ENCODE assay signal across 20 mouse cellular contexts in genomic region chr11:98293070-98293469, GRCm38 (mm10). TPM values are rescaled to one million over a fixed set of nuclear protein-coding genes. Genes with fewer than 3 reads are reported as not detected.
DNase-seq lines count a peak whose midpoint lies in the region; ATAC-seq and TF ChIP-seq lines count a peak whose summit lies in the region.
"Had no signal": no experiment of that assay in that cellular context is flagged by ENCODE, and none has a peak within 500 bp of the region (broad histone marks: within the 10 kb centered on the region; RNA-seq: fewer than 3 reads in every experiment).

No protein-coding gene starts in this region.

- no peaks in the 10 kb centered on the region for H3K9me3 ChIP-seq in hindbrain, embryonic 13.5 days
- no peaks in the 10 kb centered on the region for H3K9me3 ChIP-seq in hindbrain, embryonic 16.5 days (ENCODE audit: control insufficient read depth, low read length)
- H3K9me3 ChIP-seq in midbrain, embryonic 16.5 days (replicated peaks; ENCODE audit: control insufficient read depth, low read length, poor library complexity, severe bottlenecking), result no peaks in the 10 kb centered on the region
- H3K9me3 ChIP-seq: embryonic facial prominence, embryonic 10.5 days; forebrain, embryonic 13.5 days; heart, embryonic 15.5 days had no signal

- H3K9ac ChIP-seq in hindbrain, embryonic 13.5 days, result no peak overlapping the region
- no peak overlapping the region for H3K9ac ChIP-seq in hindbrain, embryonic 16.5 days (ENCODE audit: low read depth, low read length)
- H3K9ac ChIP-seq in midbrain, embryonic 16.5 days (ENCODE audit: low read depth, low read length), result no peak overlapping the region
- H3K9ac ChIP-seq: forebrain, postnatal 0 days; heart, embryonic 15.5 days had no signal

- TF ChIP-seq POLR2A in testis, adult 2 months (IDR thresholded peaks at IDR 0.05; ENCODE audit: control insufficient read depth, low read depth, low read length), result no peak

- peaks cover 19% of the 10 kb centered on the region for H3K27me3 ChIP-seq in hindbrain, embryonic 13.5 days
- peaks cover 2% of the 10 kb centered on the region for H3K27me3 ChIP-seq in hindbrain, embryonic 16.5 days (replicated peaks; ENCODE audit: control insufficient read depth, insufficient read depth, low read length)
- no peaks in the 10 kb centered on the region for H3K27me3 ChIP-seq in testis, adult 2 months (ENCODE audit: control insufficient read depth, insufficient read depth, low read length)
- peaks cover 6% of the 10 kb centered on the region for H3K27me3 ChIP-seq in midbrain, embryonic 16.5 days (ENCODE audit: control insufficient read depth, insufficient read depth, low read depth, low read length)

- DNase-seq in kidney, adult 9 months, result peak; percentile 42
- no peak for DNase-seq in kidney, postnatal 10 days
- no peak for DNase-seq in testis, postnatal 14 days (ENCODE audit: low spot score)
- DNase-seq: adrenal gland, adult 8-10 months; adrenal gland, postnatal 36 days; cerebellum, adult 8-10 months; cerebellum, postnatal 36 days; forebrain, postnatal 0 days; gastrocnemius, postnatal 14 days; heart, adult 2 months; heart, postnatal 14 days had no signal

- no peaks in the 10 kb centered on the region for H3K36me3 ChIP-seq in hindbrain, embryonic 13.5 days
- H3K36me3 ChIP-seq in hindbrain, embryonic 16.5 days (ENCODE audit: control insufficient read depth, insufficient read depth, low read length), result no peaks in the 10 kb centered on the region
- no peaks in the 10 kb centered on the region for H3K36me3 ChIP-seq in testis, adult 2 months (ENCODE audit: control insufficient read depth, insufficient read depth, low read length)
- H3K36me3 ChIP-seq in midbrain, embryonic 16.5 days (ENCODE audit: control insufficient read depth, insufficient read depth, low read length), result no peaks in the 10 kb centered on the region
- H3K36me3 ChIP-seq: embryonic facial prominence, embryonic 10.5 days; heart, embryonic 15.5 days had no signal

- TF ChIP-seq CTCF in testis, adult 2 months (IDR thresholded peaks at IDR 0.05; ENCODE audit: control insufficient read depth, insufficient read depth, insufficient replicate concordance, low read depth, low read length), result no peak

- 0 out of 2 replicates have a peak overlapping the region, but pooled peaks have one; percentile 88 for H3K27ac ChIP-seq in hindbrain, embryonic 13.5 days
- no peak overlapping the region for H3K27ac ChIP-seq in hindbrain, embryonic 16.5 days (ENCODE audit: low read depth, low read length)
- no peak overlapping the region for H3K27ac ChIP-seq in testis, adult 2 months (ENCODE audit: control insufficient read depth, insufficient read depth, low read depth, low read length)
- no peak overlapping the region for H3K27ac ChIP-seq in midbrain, embryonic 16.5 days (ENCODE audit: low read length)
- H3K27ac ChIP-seq: embryonic facial prominence, embryonic 10.5 days; heart, adult 2 months; heart, embryonic 15.5 days had no signal

- no peak overlapping the region for H3K4me3 ChIP-seq in hindbrain, embryonic 13.5 days
- no peak overlapping the region for H3K4me3 ChIP-seq in hindbrain, embryonic 16.5 days (ENCODE audit: low read length)
- peak overlapping the region; percentile 91 for H3K4me3 ChIP-seq in testis, adult 2 months (ENCODE audit: control insufficient read depth, low read depth, low read length)
- no peak overlapping the region for H3K4me3 ChIP-seq in midbrain, embryonic 16.5 days (ENCODE audit: low read depth, low read length)
- H3K4me3 ChIP-seq: embryonic facial prominence, embryonic 10.5 days; forebrain, embryonic 13.5 days; heart, adult 2 months; heart, embryonic 15.5 days had no signal

- no peak for ATAC-seq in hindbrain, embryonic 13.5 days (ENCODE audit: low FRiP score)
- ATAC-seq in hindbrain, embryonic 16.5 days, result no peak
- ATAC-seq in midbrain, embryonic 16.5 days, result no peak
- ATAC-seq: forebrain, embryonic 13.5 days; forebrain, postnatal 0 days had no signal

- WGBS in hindbrain, embryonic 13.5 days, result 51% methylated on average over 2 of the region's 2 CpGs
- 54% methylated on average over 2 of the region's 2 CpGs for WGBS in hindbrain, embryonic 16.5 days
- WGBS in midbrain, embryonic 16.5 days, result 40% methylated on average over 2 of the region's 2 CpGs

- H3K4me2 ChIP-seq in hindbrain, embryonic 13.5 days, result no peak overlapping the region
- no peak overlapping the region for H3K4me2 ChIP-seq in hindbrain, embryonic 16.5 days (ENCODE audit: low read length)
- no peak overlapping the region for H3K4me2 ChIP-seq in midbrain, embryonic 16.5 days (ENCODE audit: low read length)
- H3K4me2 ChIP-seq: heart, embryonic 11.5 days; heart, embryonic 15.5 days had no signal

- H3K4me1 ChIP-seq in hindbrain, embryonic 13.5 days (replicated peaks), result peaks cover 81% of the 10 kb centered on the region
- peaks cover 41% of the 10 kb centered on the region for H3K4me1 ChIP-seq in hindbrain, embryonic 16.5 days (ENCODE audit: control insufficient read depth, insufficient read depth, low read depth, low read length)
- H3K4me1 ChIP-seq in testis, adult 2 months (ENCODE audit: control insufficient read depth, insufficient read depth, low read length), result peaks cover 13% of the 10 kb centered on the region
- peaks cover 37% of the 10 kb centered on the region for H3K4me1 ChIP-seq in midbrain, embryonic 16.5 days (ENCODE audit: control insufficient read depth, insufficient read depth, low read length)

RNA-seq across cellular contexts. Expression of gene Neurod2, which starts 36.4 kb away (rescaled TPM):
- polyA plus RNA-seq in hindbrain, embryonic 13.5 days (2015; fragmentation: Nextera tagmentation; extraction: Ambion mirVana), result 24.6 and 30.7 TPM in 2 replicates
- 22.9 and 23.4 TPM in 2 replicates for polyA plus RNA-seq in hindbrain, embryonic 16.5 days (2015; fragmentation: Nextera tagmentation; extraction: Ambion mirVana)
- not detected in 2 replicates for polyA plus RNA-seq in testis, adult 2 months (2012; rRNA removed)
- polyA plus RNA-seq in midbrain, embryonic 16.5 days (2015; fragmentation: Nextera tagmentation; extraction: Ambion mirVana), result 4.5 and 5.6 TPM in 2 replicates
- polyA plus RNA-seq: embryonic facial prominence, embryonic 10.5 days; gonadal fat pad, adult 2 months; heart, adult 2 months; heart, embryonic 15.5 days had no signal

RNA-seq across cellular contexts. Expression of gene Ppp1r1b, which starts 55.1 kb away (rescaled TPM):
- polyA plus RNA-seq in hindbrain, embryonic 13.5 days (2015; fragmentation: Nextera tagmentation; extraction: Ambion mirVana), result 1.1 and 2.4 TPM in 2 replicates
- 7.7 and 9.3 TPM in 2 replicates for polyA plus RNA-seq in hindbrain, embryonic 16.5 days (2015; fragmentation: Nextera tagmentation; extraction: Ambion mirVana)
- 0.58 and 1.1 TPM in 2 replicates for polyA plus RNA-seq in testis, adult 2 months (2012; rRNA removed)
- polyA plus RNA-seq in midbrain, embryonic 16.5 days (2015; fragmentation: Nextera tagmentation; extraction: Ambion mirVana), result 2.4 and 2.9 TPM in 2 replicates
